Mouse (Mus musculus) heart, postnatal 0 days (tissue): ENCODE measurements around the gene Gm32742.

Experiments used
- CTCF ChIP-seq: IDR thresholded peaks from 2 replicates; pipeline ENCODE4 v1.5.1; 2016; ENCODE audit warnings: antibody characterized with exemption, control low read depth, low read depth
- EP300 ChIP-seq: IDR thresholded peaks from 2 replicates; pipeline ENCODE4 v1.6.1; 2016; ENCODE audit warnings: antibody characterized with exemption, low read depth

DNA sequence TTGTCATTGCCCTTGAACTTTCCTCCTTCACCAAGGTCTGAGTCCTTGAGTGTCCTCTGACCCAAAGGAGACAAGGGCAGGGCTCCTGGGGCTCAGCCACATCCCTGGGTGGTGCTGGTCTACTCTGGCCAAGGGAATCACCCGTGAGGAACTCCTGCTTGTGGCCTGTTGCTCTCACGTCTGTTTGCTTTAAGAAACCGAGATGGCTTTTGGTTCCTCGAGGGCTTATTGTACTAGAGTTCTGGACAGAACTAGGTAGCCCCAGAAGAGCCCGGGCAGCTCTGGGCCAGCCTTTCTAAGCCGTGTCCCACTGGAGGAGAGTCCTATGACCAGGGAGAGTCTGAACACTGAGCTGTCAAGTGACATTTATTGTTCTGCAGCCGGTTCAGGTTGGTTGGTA, 3.8 kb upstream of the Gm32742 start:
- TF ChIP-seq CTCF (no peak), EP300 (no peak)
